In the genomic region with DNA sequence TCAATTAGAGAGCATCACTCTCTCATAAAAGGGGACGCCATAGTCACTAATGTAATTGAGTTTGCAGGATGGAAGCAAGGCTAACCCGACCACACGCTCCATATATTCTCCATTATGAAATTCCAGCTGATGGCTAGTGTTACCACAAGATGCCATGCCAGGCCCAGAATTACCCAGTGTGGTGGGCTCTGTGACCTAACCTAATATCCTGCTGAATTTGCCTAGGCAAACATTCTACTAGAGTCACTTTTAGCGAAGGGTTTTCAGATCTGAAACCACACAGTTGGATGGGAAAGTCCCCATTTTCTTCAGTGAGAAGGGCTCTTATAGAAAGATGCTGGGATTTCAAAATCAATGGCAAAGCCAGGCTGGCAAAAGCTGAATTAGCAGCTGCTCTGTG, we compare ENCODE assay signal across 16 mouse cellular contexts.
A peak's percentile ranks its signal among the peaks of the same experiment; 100 is the strongest.
DNase-seq lines count a peak whose midpoint lies in the region; ATAC-seq and TF ChIP-seq lines count a peak whose summit lies in the region.
"Had no signal": no experiment of that assay in that cellular context is flagged by ENCODE, and none has a peak within 500 bp of the region (broad histone marks: within the 10 kb centered on the region; RNA-seq: fewer than 3 reads in every experiment).

No protein-coding gene starts in this region.

- no peak for TF ChIP-seq CTCF in stomach, postnatal 0 days (IDR thresholded peaks at IDR 0.05; ENCODE audit: low read depth)

- H3K4me2 ChIP-seq in intestine, embryonic 16.5 days (ENCODE audit: low read depth, low read length) = no peak overlapping the region
- H3K4me2 ChIP-seq in stomach, postnatal 0 days (replicated peaks; ENCODE audit: low read depth) = no peak overlapping the region
- H3K4me2 ChIP-seq: hindbrain, embryonic 15.5 days; neural tube, embryonic 13.5 days had no signal

- H3K9ac ChIP-seq in intestine, embryonic 16.5 days (ENCODE audit: low read depth, low read length) = no peak overlapping the region
- H3K9ac ChIP-seq in stomach, postnatal 0 days (ENCODE audit: low read length) = no peak overlapping the region
- H3K9ac ChIP-seq: hindbrain, embryonic 15.5 days; limb, embryonic 15.5 days; neural tube, embryonic 13.5 days had no signal

- intact Hi-C loops in heart, postnatal 36 days (cut with DNase I) = loop anchor here (5.0 kb wide), 1 partner anchor 57 kb away; no protein-coding TSS in a partner anchor

- peaks cover under 1% of the 10 kb centered on the region; the same call in 1 of the 2 replicates for H3K4me1 ChIP-seq in intestine, embryonic 16.5 days (ENCODE audit: control insufficient read depth, insufficient read depth, low read length)
- H3K4me1 ChIP-seq in stomach, postnatal 0 days (replicated peaks; ENCODE audit: control insufficient read depth, insufficient read depth) = no peaks in the 10 kb centered on the region
- H3K4me1 ChIP-seq: hindbrain, embryonic 15.5 days; neural tube, embryonic 13.5 days had no signal

- no peaks in the 10 kb centered on the region for H3K9me3 ChIP-seq in intestine, embryonic 16.5 days (ENCODE audit: control insufficient read depth, low read length)
- H3K9me3 ChIP-seq in stomach, postnatal 0 days (ENCODE audit: control insufficient read depth, low read length) = no peaks in the 10 kb centered on the region
- H3K9me3 ChIP-seq: G1E; hindbrain, embryonic 15.5 days; limb, embryonic 15.5 days; neural tube, embryonic 13.5 days had no signal

- DNase-seq in kidney, adult 11 months = peak; percentile 12
- no peak for DNase-seq in kidney, postnatal 25 days
- DNase-seq in thymus, postnatal 0 days (ENCODE audit: low spot score) = peak; percentile 20
- no peak for DNase-seq in thymus, postnatal 25 days
- DNase-seq in stomach, postnatal 0 days (ENCODE audit: low spot score) = no peak
- no peak for DNase-seq in heart, postnatal 36 days
- DNase-seq: adrenal gland, postnatal 14 days; cerebellum, adult 2 months; heart, adult 2 months had no signal

- peak overlapping the region; percentile 93 for H3K27ac ChIP-seq in intestine, embryonic 16.5 days (ENCODE audit: low read length)
- H3K27ac ChIP-seq in stomach, postnatal 0 days (replicated peaks) = peak overlapping the region; percentile 64
- H3K27ac ChIP-seq: heart, adult 2 months; hindbrain, embryonic 15.5 days; neural tube, embryonic 13.5 days had no signal

- 82% methylated on average over 4 of the region's 4 CpGs for WGBS in intestine, embryonic 16.5 days
- 63% methylated on average over 4 of the region's 4 CpGs for WGBS in stomach, postnatal 0 days

- no peak overlapping the region for H3K4me3 ChIP-seq in intestine, embryonic 16.5 days (ENCODE audit: low read length)
- H3K4me3 ChIP-seq in stomach, postnatal 0 days (ENCODE audit: low read depth, low read length) = no peak overlapping the region
- H3K4me3 ChIP-seq: heart, adult 2 months; hindbrain, embryonic 15.5 days; limb, embryonic 15.5 days; neural tube, embryonic 13.5 days had no signal

- no peak for TF ChIP-seq EP300 in stomach, postnatal 0 days (optimal IDR thresholded peaks at IDR 0.05)

- H3K36me3 ChIP-seq in intestine, embryonic 16.5 days (ENCODE audit: control insufficient read depth, insufficient read depth, low read length) = no peaks in the 10 kb centered on the region
- H3K36me3 ChIP-seq in stomach, postnatal 0 days (ENCODE audit: control insufficient read depth, insufficient read depth, low read length) = no peaks in the 10 kb centered on the region
- H3K36me3 ChIP-seq: G1E; hindbrain, embryonic 15.5 days; limb, embryonic 15.5 days; neural tube, embryonic 13.5 days had no signal

- H3K27me3 ChIP-seq in intestine, embryonic 16.5 days (replicated peaks; ENCODE audit: control insufficient read depth, insufficient read depth, low read length) = no peaks in the 10 kb centered on the region
- no peaks in the 10 kb centered on the region for H3K27me3 ChIP-seq in stomach, postnatal 0 days (ENCODE audit: control insufficient read depth, insufficient read depth, low read length)
- H3K27me3 ChIP-seq: hindbrain, embryonic 15.5 days; limb, embryonic 15.5 days; neural tube, embryonic 13.5 days had no signal

- no peak for ATAC-seq in intestine, embryonic 16.5 days
- no peak for ATAC-seq in stomach, postnatal 0 days (ENCODE audit: low FRiP score, low TSS enrichment)
- ATAC-seq in megakaryocyte progenitor cell, adult 5-6 weeks (replicated peaks; ENCODE audit: poor library complexity) = no peak
- ATAC-seq: forebrain, embryonic 14.5 days had no signal

Comparison
In these comparisons a context has a peak if more than half of its experiments do, and no peak if none do; other contexts are left out.
1. DNase-seq: peak in kidney, adult 11 months (single experiment) and thymus, postnatal 0 days (single experiment); none in kidney, postnatal 25 days (0 of 2), thymus, postnatal 25 days (single experiment), stomach, postnatal 0 days (single experiment) and heart, postnatal 36 days (0 of 2).